Mouse (Mus musculus) spleen, adult 2 months (tissue): ENCODE data around the gene Gpr174. TPM values are rescaled to one million over a fixed set of nuclear protein-coding genes. Genes with fewer than 3 reads are reported as not detected.

Source experiments
- DNase-seq, 2 experiments: peaks; one replicate each; pipeline versions ENCODE4 v3.0.0 to v3.0.0-alpha.2; 2012 to 2021; ENCODE audit warnings: low spot score in 2 of 2, low read depth in 1 of 2
- H3K27ac ChIP-seq: fragments of 200-500 bp; 2 replicates; pipeline ENCODE4 v1.5.1; 2012; ENCODE audit warnings: low read length, inconsistent platforms; ENCODE audit not compliant: insufficient read depth
- H3K27me3 ChIP-seq: fragments of 200-500 bp; 2 replicates; pipeline ENCODE4 v1.6.1; 2012; ENCODE audit warnings: mild to moderate bottlenecking, moderate library complexity, low read length, inconsistent platforms; ENCODE audit not compliant: control insufficient read depth, insufficient read depth
- H3K36me3 ChIP-seq: fragments of 200-500 bp; 2 replicates; pipeline ENCODE4 v1.6.1; 2012; ENCODE audit warnings: mild to moderate bottlenecking, low read length, inconsistent platforms; ENCODE audit not compliant: control insufficient read depth, insufficient read depth
- H3K4me1 ChIP-seq: fragments of 200-500 bp; 2 replicates; pipeline ENCODE4 v1.6.1; 2011; ENCODE audit warnings: inconsistent platforms; ENCODE audit not compliant: control insufficient read depth, insufficient read depth, insufficient read length
- H3K4me3 ChIP-seq: fragments of 200-500 bp; 2 replicates; pipeline ENCODE4 v1.5.1; 2011; ENCODE audit warnings: mild to moderate bottlenecking, inconsistent platforms; ENCODE audit not compliant: insufficient read depth, insufficient read length; ENCODE audit errors: extremely low read depth
- CTCF ChIP-seq: fragments of 200-500 bp; IDR thresholded peaks from 2 replicates; pipeline ENCODE4 v1.5.1; 2011; ENCODE audit warnings: mild to moderate bottlenecking, inconsistent platforms; ENCODE audit not compliant: insufficient read depth, insufficient read length, insufficient replicate concordance; ENCODE audit errors: extremely low read depth
- POLR2A ChIP-seq: fragments of 200-500 bp; IDR thresholded peaks from 2 replicates; pipeline ENCODE4 v1.6.1; 2011; ENCODE audit warnings: low read depth, low read length, inconsistent platforms
- WGBS: fragments of 180-500 bp; shearing (Covaris S2); methylation state at CpG from one replicate; pipeline ENCODE4 v1.1.7; 2018; 5-methylcytosine and 5-hydroxymethylcytosine counted together
- polyA plus RNA-seq: library from polyadenylated mRNA; depleted of rRNA; stranded (reverse); fragments of >200 nt; gene quantifications from 2 replicates; pipeline ENCODE4 v1.2.3, GENCODE M21; 2012; rRNA removed

Gene Gpr174
- polyA plus RNA-seq = 2.1 and 2.4 TPM in 2 replicates

- TF ChIP-seq CTCF (no peak), POLR2A (no peak)
- Histone ChIP-seq H3K27ac (peak within 1 kb of the TSS; percentile 57; the same call in 1 of the 2 replicates), H3K4me3 (peak within 1 kb of the TSS; percentile 51), H3K36me3 (no peaks in the 10 kb centered on the region), H3K27me3 (no peaks in the 10 kb centered on the region), H3K4me1 (no peaks in the 10 kb centered on the region; the same call in none of the 2 replicates)
- 37% methylated on average over 2 of the region's 2 CpGs for WGBS
- no peak for DNase-seq
These were observed at the start of gene Gpr174 for GRCm38 (mm10) chrX:107255486-107256227. TSS of gene Gpr174 (plus strand) at chrX:107255878.

- whole genome bisulfite sequencing = 56% methylated on average over 2 of the region's 2 CpGs
- TF ChIP-seq POLR2A = no peak
- no peak for TF ChIP-seq CTCF
- H3K4me3 ChIP-seq = no peak overlapping the region
- H3K36me3 ChIP-seq = no peaks in the 10 kb centered on the region
- peak in 1 of 2 experiments; percentile 52 for DNase-seq
- H3K27me3 ChIP-seq = no peaks in the 10 kb centered on the region
- H3K27ac ChIP-seq = no peak overlapping the region
- no peaks in the 10 kb centered on the region for H3K4me1 ChIP-seq
These were observed 38.0 kb upstream of the Gpr174 start for GRCm38 (mm10) chrX:107217577-107218090.

GRCm38 (mm10) chrX:107224846-107225245 lies 30.8 kb upstream of the Gpr174 start:
- H3K4me1 ChIP-seq = 0 out of 2 replicates have a peak, but pooled peaks cover 2% of the 10 kb centered on the region
- WGBS = 55% methylated on average over 1 of the region's 1 CpGs
- TF ChIP-seq CTCF (no peak), POLR2A (no peak)

GRCm38 (mm10) chrX:107231214-107231613 lies 24.5 kb upstream of the Gpr174 start:
- Histone ChIP-seq H3K27me3 (no peaks in the 10 kb centered on the region), H3K27ac (no peak overlapping the region), H3K36me3 (no peaks in the 10 kb centered on the region), H3K4me1 (peaks cover 4% of the 10 kb centered on the region; the same call in 1 of the 2 replicates), H3K4me3 (no peak overlapping the region)
- WGBS = 62% methylated on average over 1 of the region's 1 CpGs
- TF ChIP-seq POLR2A = no peak
- TF ChIP-seq CTCF = peak; percentile 2; the same call in 1 of the 2 replicates
- DNase-seq = peak in 1 of 2 experiments; percentile 11

More at GRCm38 (mm10) chrX:107224846-107225245, 30.8 kb upstream of the Gpr174 start:
- DNase-seq = no peak
- peak overlapping the region; percentile 74 for H3K27ac ChIP-seq
- no peak overlapping the region for H3K4me3 ChIP-seq
- H3K27me3 ChIP-seq = no peaks in the 10 kb centered on the region
- no peaks in the 10 kb centered on the region for H3K36me3 ChIP-seq

GRCm38 (mm10) chrX:107234655-107235054 lies 21.0 kb upstream of the Gpr174 start:
- H3K27ac ChIP-seq = peak overlapping the region; percentile 29; the same call in 1 of the 2 replicates
- H3K27me3 ChIP-seq = no peaks in the 10 kb centered on the region
- no peak for DNase-seq
- no peak for TF ChIP-seq CTCF
- no peak for TF ChIP-seq POLR2A
- H3K36me3 ChIP-seq = no peaks in the 10 kb centered on the region
- H3K4me1 ChIP-seq = peaks cover 4% of the 10 kb centered on the region; the same call in 1 of the 2 replicates
- H3K4me3 ChIP-seq = no peak overlapping the region

- no peak overlapping the region for H3K27ac ChIP-seq
- no peak for TF ChIP-seq CTCF
- no peak for TF ChIP-seq POLR2A
- no peaks in the 10 kb centered on the region for H3K36me3 ChIP-seq
- H3K4me3 ChIP-seq = no peak overlapping the region
- WGBS = 44% methylated on average over 1 of the region's 1 CpGs
- H3K4me1 ChIP-seq = peaks cover 4% of the 10 kb centered on the region; the same call in 1 of the 2 replicates
- no peaks in the 10 kb centered on the region for H3K27me3 ChIP-seq
- no peak for DNase-seq
These were observed 19.2 kb upstream of the Gpr174 start for GRCm38 (mm10) chrX:107236461-107236860.
